Mouse (Mus musculus): ENCODE results near the gene Pcsk6. TPM values are rescaled to one million over a fixed set of nuclear protein-coding genes. Genes with fewer than 3 reads are reported as not detected.

Gene Pcsk6
- polyA plus RNA-seq, 1 experiment from 2014 or later: 2.1 TPM

DNA sequence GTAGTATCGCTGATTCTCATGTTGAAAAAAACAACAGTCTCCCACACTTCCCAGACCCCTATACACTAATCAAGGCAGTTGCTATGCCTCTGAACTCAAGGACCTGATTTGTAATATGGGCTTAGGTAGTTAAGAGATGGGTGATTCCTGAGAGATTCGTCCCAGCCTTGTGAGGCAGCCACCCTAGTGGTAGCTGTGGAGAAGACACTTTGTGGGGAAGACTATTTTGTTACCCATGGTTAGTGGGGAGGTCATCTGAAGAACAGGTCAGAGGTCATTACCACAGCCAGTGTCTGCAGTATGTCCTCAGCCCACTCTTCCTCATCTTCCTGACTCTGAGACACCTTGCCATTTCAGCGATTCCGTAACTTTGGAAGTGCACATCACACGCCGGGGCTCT, 24.3 kb downstream of the Pcsk6 start:
- Histone ChIP-seq H3K27ac (no peak overlapping the region), H3K27me3 (no peaks in the 10 kb centered on the region), H3K36me3 (no peaks in the 10 kb centered on the region), H3K9me3 (no peaks in the 10 kb centered on the region), H3K4me1 (0 out of 2 replicates have a peak, but pooled peaks cover 7% of the 10 kb centered on the region), H3K9ac (no peak overlapping the region), H3K4me3 (no peak overlapping the region), H3K4me2 (replicated peaks) (no peak overlapping the region)
- ATAC-seq (ENCODE audit: insufficient number of reproducible peaks, insufficient read depth, low FRiP score, low TSS enrichment): no peak
- 94% methylated on average over 6 of the region's 6 CpGs for WGBS

DNA sequence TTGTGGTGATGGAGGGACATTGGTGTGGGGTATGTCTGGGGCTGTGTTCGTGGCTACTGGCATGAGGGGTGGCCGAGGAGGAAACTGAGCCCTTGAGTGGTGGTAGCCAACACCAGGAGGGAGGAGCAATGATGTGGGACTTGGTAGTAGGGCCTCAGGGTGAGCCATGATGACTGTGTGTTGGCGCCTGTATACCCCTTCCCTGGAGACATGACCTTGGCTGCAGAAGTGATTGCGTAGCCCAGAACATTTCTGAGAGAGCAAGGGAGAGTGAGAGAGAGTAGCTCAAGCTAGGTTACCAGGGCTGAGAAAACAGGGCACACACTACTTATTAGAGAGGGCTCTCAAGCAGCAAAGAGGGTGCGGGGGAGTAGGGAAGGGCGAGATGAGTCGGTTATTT, 30.3 kb downstream of the Pcsk6 start:
- Histone ChIP-seq H3K27me3 (no peaks in the 10 kb centered on the region), H3K4me2 (replicated peaks) (no peak overlapping the region), H3K27ac (no peak overlapping the region), H3K9ac (no peak overlapping the region), H3K9me3 (no peaks in the 10 kb centered on the region), H3K4me1 (no peaks in the 10 kb centered on the region), H3K36me3 (no peaks in the 10 kb centered on the region), H3K4me3 (no peak overlapping the region)
- ATAC-seq (ENCODE audit: insufficient number of reproducible peaks, insufficient read depth, low FRiP score, low TSS enrichment): no peak
- WGBS: 88% methylated on average over 7 of the region's 7 CpGs

DNA sequence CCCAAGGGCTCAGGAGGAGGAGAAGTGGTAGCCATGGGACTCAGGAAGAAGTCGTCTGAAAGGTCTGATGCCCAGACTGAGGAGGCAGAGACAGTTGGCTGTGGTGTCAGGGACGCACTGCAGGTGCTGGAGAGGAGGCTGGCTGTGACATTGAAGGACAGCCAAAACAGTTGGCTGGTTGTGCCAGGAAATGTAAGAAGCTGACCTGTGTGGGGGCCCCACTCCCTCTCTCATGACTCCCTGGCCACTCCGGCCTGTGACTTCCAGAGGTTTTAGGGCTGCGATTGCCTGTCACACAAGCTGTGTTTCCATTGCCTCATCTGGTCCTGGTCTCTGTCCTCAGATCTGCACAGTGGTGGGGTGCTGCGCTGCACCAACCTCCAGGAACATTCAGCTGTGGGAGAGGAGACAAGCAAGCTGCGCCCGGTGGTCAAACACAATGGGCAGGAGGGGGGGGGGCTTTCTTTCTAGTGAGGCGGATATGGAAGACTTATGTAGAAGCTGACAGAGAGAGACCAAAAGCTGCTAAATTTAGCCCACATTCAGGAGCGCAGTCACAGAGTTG, 30.8 kb downstream of the Pcsk6 start:
- H3K36me3 ChIP-seq: no peaks in the 10 kb centered on the region
- no peak overlapping the region for H3K9ac ChIP-seq
- H3K4me1 ChIP-seq: no peaks in the 10 kb centered on the region
- no peaks in the 10 kb centered on the region for H3K27me3 ChIP-seq
- no peak overlapping the region for H3K27ac ChIP-seq
- no peaks in the 10 kb centered on the region for H3K9me3 ChIP-seq
- no peak overlapping the region for H3K4me2 ChIP-seq (replicated peaks)
- 70% methylated on average over 9 of the region's 9 CpGs for WGBS
- no peak for ATAC-seq (ENCODE audit: insufficient number of reproducible peaks, insufficient read depth, low FRiP score, low TSS enrichment)
- H3K4me3 ChIP-seq: no peak overlapping the region

DNA sequence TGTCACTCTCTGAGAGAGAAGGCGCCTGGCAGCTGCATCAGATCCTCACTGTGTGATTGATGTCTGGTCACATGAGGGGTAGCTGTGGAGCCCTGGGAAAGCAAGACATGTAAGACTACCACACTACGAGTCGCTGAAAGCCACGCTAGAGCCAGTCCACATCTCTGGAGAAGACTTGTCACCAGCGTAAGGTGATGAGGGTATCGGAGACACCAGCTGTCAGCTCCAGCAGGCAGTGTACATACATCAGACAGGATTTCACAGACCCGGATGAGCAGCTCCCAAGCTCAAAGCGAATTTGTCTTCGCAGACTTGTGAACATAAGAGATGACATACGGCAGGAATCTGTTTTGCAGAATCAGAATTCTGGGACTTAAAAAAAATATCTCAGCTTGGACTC, 32.0 kb downstream of the Pcsk6 start:
- no peak overlapping the region for H3K9ac ChIP-seq
- H3K4me3 ChIP-seq: no peak overlapping the region
- H3K36me3 ChIP-seq: no peaks in the 10 kb centered on the region
- no peak overlapping the region for H3K27ac ChIP-seq
- no peaks in the 10 kb centered on the region for H3K9me3 ChIP-seq
- no peaks in the 10 kb centered on the region for H3K4me1 ChIP-seq
- WGBS: 90% methylated on average over 10 of the region's 10 CpGs
- H3K27me3 ChIP-seq: no peaks in the 10 kb centered on the region
- H3K4me2 ChIP-seq (replicated peaks): no peak overlapping the region
- no peak for ATAC-seq (ENCODE audit: insufficient number of reproducible peaks, insufficient read depth, low FRiP score, low TSS enrichment)

- H3K36me3 ChIP-seq: no peaks in the 10 kb centered on the region
- no peak overlapping the region for H3K4me3 ChIP-seq
- no peaks in the 10 kb centered on the region for H3K4me1 ChIP-seq
- ATAC-seq (ENCODE audit: insufficient number of reproducible peaks, insufficient read depth, low FRiP score, low TSS enrichment): no peak
- H3K9me3 ChIP-seq: no peaks in the 10 kb centered on the region
- no peak overlapping the region for H3K9ac ChIP-seq
- H3K4me2 ChIP-seq (replicated peaks): no peak overlapping the region
- 74% methylated on average over 5 of the region's 5 CpGs for WGBS
- no peaks in the 10 kb centered on the region for H3K27me3 ChIP-seq
- H3K27ac ChIP-seq: no peak overlapping the region
Observed at GRCm38 (mm10) chr7:65895262-65895661, 33.7 kb downstream of the Pcsk6 start.

- Histone ChIP-seq H3K4me2 (replicated peaks) (no peak overlapping the region), H3K27me3 (no peaks in the 10 kb centered on the region), H3K27ac (no peak overlapping the region), H3K9me3 (no peaks in the 10 kb centered on the region), H3K9ac (no peak overlapping the region), H3K4me1 (peaks cover 9% of the 10 kb centered on the region), H3K36me3 (no peaks in the 10 kb centered on the region), H3K4me3 (no peak overlapping the region)
- 80% methylated on average over 11 of the region's 11 CpGs for WGBS
- no peak for ATAC-seq (ENCODE audit: insufficient number of reproducible peaks, insufficient read depth, low FRiP score, low TSS enrichment)
Observed at GRCm38 (mm10) chr7:65901231-65901630, 39.7 kb downstream of the Pcsk6 start.

- H3K27ac ChIP-seq: no peak overlapping the region
- H3K9ac ChIP-seq: no peak overlapping the region
- ATAC-seq (ENCODE audit: insufficient number of reproducible peaks, insufficient read depth, low FRiP score, low TSS enrichment): 0 out of 2 replicates have a peak, but pooled peaks have one; percentile 15
Observed at GRCm38 (mm10) chr7:65902471-65903180, 41.1 kb downstream of the Pcsk6 start.

GRCm38 (mm10) chr7:65903456-65903855, 41.9 kb downstream of the Pcsk6 start:
- no peak for ATAC-seq (ENCODE audit: insufficient number of reproducible peaks, insufficient read depth, low FRiP score, low TSS enrichment)
- Histone ChIP-seq H3K36me3 (no peaks in the 10 kb centered on the region), H3K4me2 (replicated peaks) (no peak overlapping the region), H3K9me3 (no peaks in the 10 kb centered on the region), H3K4me1 (peaks cover 9% of the 10 kb centered on the region), H3K27me3 (no peaks in the 10 kb centered on the region), H3K9ac (no peak overlapping the region), H3K27ac (no peak overlapping the region), H3K4me3 (no peak overlapping the region)
- 79% methylated on average over 6 of the region's 6 CpGs for WGBS

More at GRCm38 (mm10) chr7:65902471-65903180, 41.1 kb downstream of the Pcsk6 start:
- no peaks in the 10 kb centered on the region for H3K9me3 ChIP-seq
- no peak overlapping the region for H3K4me2 ChIP-seq (replicated peaks)
- H3K4me3 ChIP-seq: no peak overlapping the region
- 49% methylated on average over 13 of the region's 13 CpGs for WGBS
- peaks cover 9% of the 10 kb centered on the region for H3K4me1 ChIP-seq
- no peaks in the 10 kb centered on the region for H3K27me3 ChIP-seq
- no peaks in the 10 kb centered on the region for H3K36me3 ChIP-seq

- Histone ChIP-seq H3K36me3 (no peaks in the 10 kb centered on the region), H3K27ac (no peak overlapping the region), H3K4me1 (peaks cover 9% of the 10 kb centered on the region), H3K4me3 (no peak overlapping the region), H3K27me3 (no peaks in the 10 kb centered on the region), H3K9ac (no peak overlapping the region), H3K9me3 (no peaks in the 10 kb centered on the region), H3K4me2 (replicated peaks) (no peak overlapping the region)
- WGBS: 84% methylated on average over 9 of the region's 9 CpGs
- ATAC-seq (ENCODE audit: insufficient number of reproducible peaks, insufficient read depth, low FRiP score, low TSS enrichment): no peak
Observed at GRCm38 (mm10) chr7:65906528-65907272, 45.2 kb downstream of the Pcsk6 start.

DNA sequence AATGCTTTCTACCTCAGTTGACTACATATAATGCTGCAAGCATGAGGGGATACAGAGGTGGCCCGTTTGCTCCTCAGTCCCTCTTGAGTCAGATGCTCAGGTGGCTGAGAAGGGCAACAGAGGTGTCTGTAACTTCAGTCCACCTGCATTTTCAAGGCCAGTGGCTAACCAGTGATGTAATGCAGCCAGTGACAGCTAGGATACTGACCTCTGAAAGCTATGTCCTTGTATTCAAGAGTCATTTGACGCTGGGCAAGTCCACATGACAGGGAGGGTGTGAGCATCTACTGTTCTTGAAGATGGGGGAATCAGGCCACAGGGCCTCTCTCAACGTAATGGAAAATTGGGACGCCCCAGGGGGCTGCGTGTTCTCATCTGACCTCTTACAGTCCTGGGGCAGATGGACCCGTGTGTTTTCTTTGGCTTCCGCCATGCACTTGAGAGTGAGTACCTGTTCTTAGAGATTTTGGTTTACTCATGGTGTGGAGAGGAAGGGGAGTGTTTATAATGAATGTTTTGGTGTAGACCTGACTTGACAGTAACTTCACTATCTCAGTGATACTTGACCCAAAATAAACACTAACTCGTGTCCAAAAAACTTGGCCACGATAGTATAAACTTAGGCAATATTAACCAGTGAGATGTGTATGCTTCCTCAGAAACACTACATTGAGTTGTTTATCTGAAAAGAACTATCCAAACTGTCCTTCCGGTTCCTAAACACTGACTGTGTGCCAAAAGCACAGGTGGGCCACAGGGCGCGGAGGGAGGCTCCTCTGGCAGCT, 48.0 kb downstream of the Pcsk6 start:
- no peak for ATAC-seq (ENCODE audit: insufficient number of reproducible peaks, insufficient read depth, low FRiP score, low TSS enrichment)
- Histone ChIP-seq H3K36me3 (no peaks in the 10 kb centered on the region), H3K4me3 (no peak overlapping the region), H3K27me3 (no peaks in the 10 kb centered on the region), H3K27ac (no peak overlapping the region), H3K9me3 (no peaks in the 10 kb centered on the region), H3K9ac (no peak overlapping the region), H3K4me2 (replicated peaks) (no peak overlapping the region), H3K4me1 (peaks cover 2% of the 10 kb centered on the region; the same call in 1 of the 2 replicates)
- WGBS: 80% methylated on average over 12 of the region's 12 CpGs

- Histone ChIP-seq H3K27ac (no peak overlapping the region), H3K4me2 (replicated peaks) (no peak overlapping the region), H3K27me3 (no peaks in the 10 kb centered on the region), H3K9me3 (no peaks in the 10 kb centered on the region), H3K36me3 (no peaks in the 10 kb centered on the region), H3K4me1 (peaks cover 10% of the 10 kb centered on the region; the same call in 1 of the 2 replicates), H3K4me3 (no peak overlapping the region), H3K9ac (no peak overlapping the region)
- WGBS: 77% methylated on average over 3 of the region's 3 CpGs
- ATAC-seq (ENCODE audit: insufficient number of reproducible peaks, insufficient read depth, low FRiP score, low TSS enrichment): no peak
Observed at GRCm38 (mm10) chr7:65913088-65913610, 51.6 kb downstream of the Pcsk6 start.
